Mouse (Mus musculus) embryonic fibroblast, embryonic 13.5 days (primary cell): Measurements from ENCODE around the gene Schip1. TPM values are rescaled to one million over a fixed set of nuclear protein-coding genes. Genes with fewer than 3 reads are reported as not detected.
"Not testable (repeated sequence)": the region's sequence is repeated elsewhere in the genome, so short reads cannot be mapped to it uniquely, and the experiment has no call there.

Experiments used
- H3K27ac ChIP-seq: 2 replicates; pipeline ENCODE4 v1.5.1; 2012; ENCODE audit warnings: low read length, control low read depth, inconsistent platforms; ENCODE audit not compliant: insufficient read depth
- H3K4me1 ChIP-seq: 2 replicates; pipeline ENCODE4 v1.6.1; 2011; ENCODE audit warnings: low read length; ENCODE audit not compliant: control insufficient read depth, insufficient read depth
- H3K4me3 ChIP-seq: 2 replicates; pipeline ENCODE4 v1.5.1; 2011; ENCODE audit warnings: mild to moderate bottlenecking, control low read depth, low read length; ENCODE audit not compliant: insufficient read depth
- CTCF ChIP-seq: IDR thresholded peaks from 2 replicates; pipeline ENCODE4 v1.5.1; 2011; ENCODE audit warnings: mild to moderate bottlenecking, control low read depth, low read length, moderate library complexity, borderline replicate concordance; ENCODE audit not compliant: insufficient read depth
- POLR2A ChIP-seq: IDR thresholded peaks from 2 replicates; pipeline ENCODE4 v1.6.1; 2011; ENCODE audit warnings: low read depth, mild to moderate bottlenecking, control low read depth, low read length, moderate library complexity
- polyA plus RNA-seq: library from polyadenylated mRNA; stranded (reverse); fragments of >200 nt; gene quantifications from 2 replicates; pipeline ENCODE4 v1.2.4, GENCODE M21; 2011; ENCODE audit warnings: low read depth; ENCODE audit not compliant: missing spikeins, insufficient read length

Gene Schip1
- polyA plus RNA-seq, 1 experiment: 47.5 TPM

DNA sequence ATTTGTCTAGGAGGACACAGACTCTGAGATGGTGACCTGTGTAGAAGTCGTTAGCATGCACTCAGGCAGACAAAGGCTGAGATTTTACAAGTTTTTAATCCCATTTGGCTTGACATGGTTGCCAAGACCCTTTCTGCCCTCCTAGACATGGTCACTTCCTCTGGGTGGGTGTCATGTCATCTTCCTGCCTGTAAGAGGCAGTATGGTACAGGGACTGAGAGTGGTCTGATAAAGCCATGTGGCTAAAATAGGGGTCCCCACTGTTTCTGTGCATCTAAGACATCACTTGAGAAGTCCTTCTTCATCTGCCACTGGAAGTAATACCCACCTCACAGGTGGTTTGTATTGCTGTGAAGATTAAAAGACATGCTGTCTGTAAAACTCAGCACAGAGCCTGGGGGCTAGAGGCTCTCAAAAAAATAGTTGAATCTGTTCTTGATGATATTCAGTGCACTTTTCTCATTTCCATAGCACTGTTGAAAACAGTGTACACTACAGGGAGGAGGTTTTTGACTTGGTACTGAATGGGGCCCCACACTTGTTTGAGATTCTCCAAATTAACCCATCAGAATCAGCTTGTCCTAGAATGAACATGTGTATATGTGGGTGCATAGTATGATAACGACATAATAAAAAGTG, 5.3 kb upstream of the Schip1 start:
- Histone ChIP-seq H3K4me3 (no peak overlapping the region), H3K27ac (no peak overlapping the region), H3K4me1 (no peaks in the 10 kb centered on the region)
- no peak for TF ChIP-seq POLR2A
- peak; percentile 51; the same call in 1 of the 2 replicates for TF ChIP-seq CTCF

DNA sequence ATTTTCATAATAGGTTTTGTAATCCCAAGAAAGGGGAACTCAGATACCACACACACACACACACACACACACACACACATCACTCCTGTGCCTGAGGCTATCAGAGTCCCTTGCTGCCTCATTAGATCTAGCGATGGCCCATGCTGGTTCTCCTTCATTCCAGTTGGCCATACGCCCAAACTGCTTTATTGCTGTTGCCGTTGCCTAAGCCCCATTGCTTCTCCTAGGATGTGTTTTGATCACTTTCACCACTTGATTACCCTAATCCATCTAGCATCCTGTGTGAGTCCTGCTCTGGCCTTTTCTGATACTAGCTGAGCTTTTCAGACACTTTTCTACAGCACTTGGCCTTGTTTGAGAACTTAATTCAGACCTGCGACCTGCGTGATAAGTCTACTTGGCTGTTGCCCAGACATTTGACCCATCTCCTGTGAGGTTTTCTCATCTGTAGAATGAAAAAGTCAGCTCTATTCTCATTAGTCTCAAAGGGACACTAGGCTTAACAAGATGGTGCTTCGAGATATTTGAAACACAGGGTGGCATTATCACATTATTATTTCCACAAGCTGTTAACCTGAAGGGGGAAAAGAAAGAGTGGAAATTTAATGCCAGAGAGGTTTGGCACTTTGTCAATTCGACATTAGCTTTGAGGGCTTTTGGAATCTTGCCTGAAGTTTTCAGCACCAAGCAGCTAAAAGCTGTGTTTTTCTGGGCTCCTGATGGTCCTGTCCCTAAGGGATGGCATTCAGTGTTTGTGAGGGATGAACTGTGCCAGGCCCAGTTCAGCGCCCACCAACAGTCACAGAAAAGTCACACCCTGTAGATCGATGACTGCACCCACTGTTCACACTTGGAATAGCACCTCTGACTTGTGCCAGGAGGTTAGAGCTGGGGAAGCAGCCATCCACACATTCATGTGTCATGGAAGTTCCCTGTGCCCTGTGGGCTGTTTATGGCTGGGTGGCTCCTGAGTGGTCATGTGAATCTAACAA, 7.1 kb downstream of the Schip1 start:
- no peak overlapping the region for H3K4me3 ChIP-seq
- H3K4me1 ChIP-seq: no peaks in the 10 kb centered on the region
- no peak for TF ChIP-seq POLR2A
- TF ChIP-seq CTCF: no peak
- no peak overlapping the region for H3K27ac ChIP-seq

DNA sequence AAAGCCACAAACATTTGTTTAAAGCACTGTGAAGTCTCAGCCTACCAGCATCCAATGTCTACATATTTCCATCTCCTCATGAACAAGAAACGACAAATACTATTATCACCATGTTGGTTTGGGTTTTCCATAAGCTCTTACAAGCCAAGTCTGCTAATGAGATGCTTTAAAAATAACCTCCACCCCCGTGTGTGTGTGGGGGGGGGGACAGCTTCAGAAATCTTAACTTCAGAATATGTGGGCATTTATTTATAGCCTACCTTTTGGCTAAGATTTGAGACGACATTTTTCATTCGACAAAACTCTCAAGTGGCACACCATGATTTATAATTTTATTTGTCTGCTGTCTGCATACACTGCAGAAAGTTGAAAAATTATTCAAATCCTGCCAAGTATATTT, 12.8 kb downstream of the Schip1 start:
- Histone ChIP-seq H3K4me3 (no peak overlapping the region), H3K4me1 (no peaks in the 10 kb centered on the region), H3K27ac (no peak overlapping the region)
- TF ChIP-seq POLR2A (no peak), CTCF (no peak)

DNA sequence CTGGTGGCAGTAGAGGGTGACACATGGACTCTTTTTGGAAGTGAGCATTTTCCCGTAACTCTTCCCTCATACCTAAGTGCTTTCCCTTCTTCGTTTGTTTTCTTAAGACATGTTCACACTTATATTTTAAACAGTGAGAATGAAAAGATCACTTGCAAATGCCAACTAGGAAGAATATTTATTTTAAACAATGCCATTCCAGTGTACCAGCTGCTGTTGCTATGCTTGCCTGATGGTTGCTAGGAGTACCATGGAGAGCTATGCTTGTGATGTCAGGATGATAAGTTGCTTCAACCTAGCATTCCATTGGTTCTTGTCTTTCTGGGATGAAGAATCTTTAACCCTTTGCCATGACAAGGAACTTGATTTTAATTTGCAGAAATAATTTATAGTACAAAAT, 20.4 kb downstream of the Schip1 start:
- H3K4me3 ChIP-seq: no peak overlapping the region
- H3K27ac ChIP-seq: no peak overlapping the region
- peaks cover 5% of the 10 kb centered on the region; the same call in 1 of the 2 replicates for H3K4me1 ChIP-seq
- TF ChIP-seq POLR2A (no peak), CTCF (no peak)

DNA sequence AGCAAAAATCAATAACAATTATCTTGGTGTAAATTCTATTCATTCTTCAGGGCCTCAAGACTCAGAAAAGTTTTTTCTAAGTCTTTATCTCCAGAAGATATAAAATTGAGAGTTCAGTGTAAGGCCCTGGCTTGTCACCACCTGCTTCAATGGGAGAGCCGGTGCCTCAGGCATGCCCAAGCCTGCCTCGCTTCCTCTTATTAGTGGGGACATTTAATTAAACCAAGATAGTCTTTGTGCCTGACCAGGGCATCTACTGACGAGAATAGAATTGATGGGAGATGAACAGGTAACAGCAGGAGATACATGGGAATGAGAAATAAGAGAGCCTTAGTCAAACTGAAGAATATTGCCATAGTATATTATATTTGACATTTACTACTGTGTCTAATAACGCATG, 27.5 kb downstream of the Schip1 start:
- TF ChIP-seq CTCF: no peak
- no peak for TF ChIP-seq POLR2A
- H3K27ac ChIP-seq: no peak overlapping the region
- no peak overlapping the region for H3K4me3 ChIP-seq
- no peaks in the 10 kb centered on the region for H3K4me1 ChIP-seq

DNA sequence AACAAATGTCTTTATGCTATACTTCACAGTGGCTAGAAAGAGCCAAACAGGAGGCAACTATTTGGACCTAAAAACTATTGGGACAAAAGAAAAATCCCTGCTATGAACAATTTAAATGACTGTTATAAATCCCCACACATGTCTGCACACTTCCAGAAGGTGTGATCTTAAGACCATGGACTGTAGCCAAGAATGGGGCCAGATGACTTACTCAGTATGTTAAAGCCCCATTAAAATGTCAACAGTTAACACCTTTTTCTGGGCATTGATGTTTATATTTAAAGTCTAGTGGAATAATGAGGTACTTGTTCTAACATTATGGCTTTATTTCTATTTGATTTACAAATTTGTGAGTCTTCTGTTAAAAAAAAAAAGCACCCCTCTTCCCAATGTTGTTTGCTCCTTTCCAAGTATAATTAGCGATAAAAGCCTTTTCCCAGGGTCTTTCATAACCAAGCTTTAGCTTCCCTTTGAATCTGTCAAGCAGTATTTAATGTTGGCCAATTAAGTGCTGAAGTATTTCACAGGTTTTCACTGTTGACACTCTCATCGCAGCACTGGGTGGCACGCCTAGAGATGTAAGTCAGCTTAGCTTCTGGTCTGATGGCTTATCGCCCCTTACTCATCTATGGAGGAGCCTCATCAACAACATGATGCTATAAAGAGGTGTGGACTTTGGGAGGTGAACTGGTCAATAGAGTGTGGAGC, 32.3 kb downstream of the Schip1 start:
- Histone ChIP-seq H3K4me1 (no peaks in the 10 kb centered on the region; the same call in 1 of the 2 replicates), H3K4me3 (no peak overlapping the region), H3K27ac (no peak overlapping the region)
- TF ChIP-seq CTCF: no peak
- TF ChIP-seq POLR2A: no peak

DNA sequence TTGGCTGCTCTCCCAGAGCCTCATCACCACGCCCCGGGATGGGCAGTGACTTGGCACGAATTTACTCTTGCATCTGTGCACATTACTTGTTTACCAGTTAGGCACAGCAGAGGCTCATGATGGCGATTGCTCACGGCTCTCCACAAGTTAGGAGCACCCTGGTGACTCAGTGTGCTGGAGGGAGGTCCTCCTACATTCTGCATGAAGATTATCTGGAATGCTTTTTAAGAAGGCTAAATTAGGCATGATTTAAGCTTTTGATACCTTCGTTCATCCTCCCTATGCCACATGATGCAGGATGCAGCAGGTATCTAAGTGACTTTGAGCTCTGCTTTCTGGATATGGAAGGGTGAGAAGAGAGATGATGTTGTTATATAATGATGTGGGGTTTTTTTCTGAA, 35.0 kb downstream of the Schip1 start:
- not testable (repeated sequence) for H3K4me1 ChIP-seq, H3K4me3 ChIP-seq, H3K27ac ChIP-seq

DNA sequence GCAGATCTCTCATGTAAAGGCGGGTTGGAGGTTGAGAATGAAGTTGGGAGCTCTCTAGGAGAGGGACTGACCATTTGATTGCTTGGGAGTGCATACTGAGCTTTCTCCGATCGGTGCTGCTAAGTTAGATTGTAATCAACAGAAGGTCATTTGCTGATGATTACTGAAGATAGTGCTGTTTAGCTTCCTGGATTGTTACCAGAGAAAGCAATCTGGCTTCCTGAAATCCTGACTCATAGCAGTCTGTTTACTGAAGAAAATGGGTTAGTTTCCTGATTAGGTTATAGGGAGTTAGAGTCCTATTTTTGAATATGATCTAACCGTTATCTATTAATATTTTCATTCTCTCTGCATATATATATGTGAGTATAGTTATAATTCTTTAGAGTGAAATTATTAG, 36.7 kb downstream of the Schip1 start:
- H3K27ac ChIP-seq: no peak overlapping the region
- H3K4me1 ChIP-seq: no peaks in the 10 kb centered on the region; the same call in 1 of the 2 replicates
- H3K4me3 ChIP-seq: no peak overlapping the region
- TF ChIP-seq CTCF (no peak), POLR2A (no peak)

DNA sequence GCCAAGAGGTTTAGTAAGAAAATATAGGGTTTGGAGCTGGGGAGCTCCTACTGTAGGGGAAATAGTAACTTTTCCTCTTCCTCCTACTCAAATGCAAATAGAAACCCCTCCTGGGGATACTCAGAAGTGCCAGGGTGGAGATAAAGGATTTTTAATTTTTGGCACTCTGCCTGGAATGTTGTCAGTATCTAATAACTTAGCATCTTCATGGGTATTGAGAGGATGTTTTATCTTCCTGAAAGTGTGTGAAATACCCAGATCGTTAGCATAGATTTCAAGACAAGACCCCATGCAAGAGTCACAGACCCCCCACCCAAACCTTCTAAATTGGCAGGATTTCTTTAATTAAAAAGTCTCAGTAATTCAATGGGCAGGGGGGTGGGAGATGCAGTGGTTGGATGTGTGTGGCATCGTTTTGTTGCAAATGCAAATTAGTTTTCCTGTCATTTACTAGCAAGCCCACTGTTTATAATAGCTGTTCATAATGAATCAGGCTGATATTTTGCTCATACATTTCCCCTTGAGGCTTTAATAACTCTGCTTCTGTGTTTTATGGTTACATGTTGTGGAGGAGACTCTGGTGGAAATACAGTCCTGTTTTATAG, 40.6 kb downstream of the Schip1 start:
- no peak for TF ChIP-seq POLR2A
- no peak for TF ChIP-seq CTCF

DNA sequence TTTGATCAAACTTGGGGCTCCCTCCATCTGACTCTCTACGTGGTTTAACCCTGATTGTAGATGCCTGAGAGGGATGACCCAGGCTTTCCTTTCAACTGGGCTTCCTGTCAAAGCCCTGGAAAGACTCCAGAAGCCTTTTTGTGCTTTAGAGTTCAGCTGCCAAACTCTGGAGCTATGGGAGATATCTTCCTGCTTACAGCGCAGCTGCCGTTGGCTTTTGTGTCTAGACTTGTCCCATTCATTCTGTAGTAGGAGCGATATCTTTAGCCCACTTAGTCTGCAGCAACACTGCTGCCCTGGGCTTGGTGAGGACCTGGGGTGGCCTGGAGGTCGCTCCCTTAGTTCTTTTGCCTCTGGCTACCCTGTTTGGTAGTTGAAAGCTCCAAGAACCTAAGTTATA, 56.7 kb downstream of the Schip1 start:
- TF ChIP-seq CTCF: no peak
- TF ChIP-seq POLR2A: no peak
- H3K4me3 ChIP-seq: no peak overlapping the region
- H3K27ac ChIP-seq: no peak overlapping the region
- no peaks in the 10 kb centered on the region for H3K4me1 ChIP-seq

More for the DNA sequence above, 40.6 kb downstream of the Schip1 start:
- no peak overlapping the region for H3K4me3 ChIP-seq
- H3K27ac ChIP-seq: no peak overlapping the region
- H3K4me1 ChIP-seq: no peaks in the 10 kb centered on the region; the same call in 1 of the 2 replicates
